Mouse (Mus musculus): ENCODE data around the gene Hnrnpa3.
"Not testable (repeated sequence)": the region's sequence is repeated elsewhere in the genome, so short reads cannot be mapped to it uniquely, and the experiment has no call there.

Hnrnpa3 gene

DNA sequence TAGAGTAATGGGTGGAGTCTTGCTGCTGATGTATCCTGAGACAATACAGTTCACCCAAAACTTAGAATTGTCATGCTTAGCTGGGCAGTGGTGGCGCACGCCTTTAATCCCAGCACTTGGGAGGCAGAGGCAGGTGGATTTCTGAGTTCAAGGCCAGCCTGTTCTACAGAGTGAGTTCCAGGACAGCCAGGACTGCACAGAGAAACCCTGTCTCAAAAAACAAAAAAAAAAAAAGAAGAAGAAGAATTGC is 22.1 kb upstream of the Hnrnpa3 start:
- not testable (repeated sequence) for DNase-seq (ENCODE audit: low spot score in 2 of 2)

DNA sequence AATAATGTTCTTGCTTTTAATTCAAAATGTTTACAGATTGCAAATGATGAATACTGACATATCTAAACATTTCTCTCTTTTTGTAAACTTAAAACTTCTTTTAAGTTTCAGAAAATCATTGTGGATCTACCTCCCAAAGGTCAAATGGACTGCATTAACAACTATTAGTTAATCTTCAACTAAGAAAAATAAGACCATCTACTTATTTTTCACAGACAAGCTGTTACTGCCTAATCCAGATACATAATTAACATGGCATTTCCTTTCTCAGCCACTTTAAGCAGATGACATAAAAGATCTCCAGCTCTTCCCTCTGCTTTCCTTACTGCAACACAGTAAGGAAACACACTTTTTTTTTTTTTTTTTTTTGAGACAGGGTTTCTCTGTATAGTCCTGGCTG is 21.7 kb upstream of the Hnrnpa3 start:
- DNase-seq (ENCODE audit: low spot score in 2 of 2): no peak

DNA sequence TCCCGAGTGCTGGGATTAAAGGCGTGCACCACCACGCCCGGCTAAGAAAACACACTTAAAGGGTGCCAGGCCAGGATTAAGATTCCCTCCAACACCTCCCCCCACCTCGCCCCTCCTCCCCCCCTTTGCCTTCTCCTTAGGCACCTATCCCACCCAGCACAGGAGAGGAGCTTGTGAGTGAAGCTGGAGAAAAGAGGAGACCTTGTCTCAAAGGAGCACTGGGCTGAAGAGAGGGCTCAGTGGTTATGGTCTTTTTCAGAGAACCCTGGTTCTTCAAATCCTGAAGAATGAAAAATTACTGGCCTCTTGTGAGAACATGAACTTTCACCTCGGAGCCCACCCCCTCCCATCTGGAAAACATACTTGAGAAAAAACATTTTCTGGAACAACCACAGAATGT is 21.2 kb upstream of the Hnrnpa3 start:
- not testable (repeated sequence) for DNase-seq (ENCODE audit: low spot score in 2 of 2)

DNA sequence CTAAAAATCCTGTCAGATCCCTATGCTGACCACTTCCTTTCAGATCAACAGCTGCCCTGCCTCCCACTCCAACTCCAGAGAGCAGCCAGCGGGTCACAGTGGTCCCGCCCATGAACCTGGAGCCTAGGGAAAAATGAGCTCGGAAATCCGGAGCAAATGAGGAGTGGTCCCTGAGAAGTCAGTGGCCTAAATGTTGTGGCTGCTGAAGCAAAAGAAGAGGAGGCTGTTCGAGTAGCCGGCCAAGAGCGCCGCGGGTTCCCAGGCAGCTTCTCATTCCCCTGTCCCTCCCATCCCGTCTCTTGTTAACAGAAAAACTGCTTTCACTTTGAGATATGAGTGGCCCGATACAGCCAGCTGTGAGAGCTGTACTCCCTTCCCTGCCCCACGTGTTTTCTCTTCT is 19.5 kb upstream of the Hnrnpa3 start:
- not testable (repeated sequence) for DNase-seq (ENCODE audit: low spot score in 2 of 2)

DNA sequence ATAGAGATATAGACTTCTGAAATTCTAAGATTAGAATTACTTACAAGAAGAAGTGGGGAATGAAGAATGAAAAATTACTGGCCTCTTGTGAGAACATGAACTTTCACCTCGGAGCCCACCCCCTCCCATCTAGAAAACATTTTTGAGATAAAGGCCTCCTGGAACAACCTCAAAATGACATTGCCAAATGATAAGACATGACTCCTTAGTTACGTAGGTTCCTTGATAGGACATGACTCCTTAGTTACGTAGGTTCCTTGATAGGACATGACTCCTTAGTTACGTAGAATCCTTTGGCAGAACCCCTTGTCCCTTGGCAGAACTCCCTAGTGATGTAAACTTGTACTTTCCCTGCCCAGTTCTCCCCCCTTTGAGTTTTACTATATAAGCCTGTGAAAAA is 16.7 kb upstream of the Hnrnpa3 start:
- not testable (repeated sequence) for DNase-seq (ENCODE audit: low spot score in 2 of 2)

DNA sequence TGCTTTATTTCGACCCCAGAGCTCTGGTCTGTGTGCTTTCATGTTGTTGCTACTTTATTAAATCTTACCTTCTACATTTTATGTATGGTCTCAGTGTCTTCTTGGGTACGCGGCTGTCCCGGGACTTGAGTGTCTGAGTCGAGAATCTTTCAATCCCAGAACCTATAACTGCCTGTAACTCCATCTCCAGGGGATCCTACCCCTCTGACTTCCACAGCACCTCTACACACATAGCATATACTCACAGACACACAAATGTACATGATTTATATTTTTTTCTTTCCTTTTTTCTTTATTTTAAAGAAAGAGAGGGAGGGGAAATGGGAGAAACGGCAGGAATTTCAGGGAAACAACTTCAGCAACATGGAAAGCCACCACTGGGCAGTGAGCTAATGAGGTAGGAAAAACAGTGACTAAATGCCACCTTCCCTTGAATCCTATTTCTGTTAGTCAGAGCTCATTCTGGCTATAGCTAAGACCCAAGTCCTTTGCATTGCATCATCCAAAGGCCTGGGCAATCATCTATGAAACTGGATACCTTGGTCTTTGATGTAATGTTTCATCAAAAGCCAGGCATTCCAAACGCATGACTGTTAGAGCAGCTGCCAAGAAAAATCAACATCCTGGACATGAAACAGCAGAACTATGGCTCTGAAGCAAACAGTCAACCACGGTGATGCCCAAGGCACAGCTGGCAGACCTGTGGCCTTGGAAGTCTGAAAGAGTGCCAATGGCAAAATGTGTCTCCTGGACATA is 16.1 kb upstream of the Hnrnpa3 start:
- DNase-seq (ENCODE audit: low spot score in 2 of 2): no peak

DNA sequence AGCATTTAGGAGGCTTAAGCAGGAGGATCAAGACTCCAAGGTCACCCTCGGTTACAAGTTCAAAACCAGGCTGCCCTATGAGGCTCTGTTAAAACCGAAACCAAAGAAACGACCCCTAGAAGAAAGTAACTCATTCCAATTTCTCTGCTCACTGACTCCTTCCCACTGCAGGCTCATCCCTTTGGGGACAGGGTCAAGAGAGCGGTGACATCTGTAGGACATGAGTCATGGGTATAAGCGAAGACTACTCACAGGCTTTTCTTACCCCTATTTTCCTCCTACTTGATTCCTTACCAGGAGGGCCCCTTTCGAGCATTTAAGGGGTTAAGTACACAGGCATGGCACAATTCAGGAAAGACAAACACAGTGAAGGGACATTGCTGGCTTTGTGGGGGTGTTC is 15.1 kb upstream of the Hnrnpa3 start:
- DNase-seq (ENCODE audit: low spot score in 2 of 2): no peak

DNA sequence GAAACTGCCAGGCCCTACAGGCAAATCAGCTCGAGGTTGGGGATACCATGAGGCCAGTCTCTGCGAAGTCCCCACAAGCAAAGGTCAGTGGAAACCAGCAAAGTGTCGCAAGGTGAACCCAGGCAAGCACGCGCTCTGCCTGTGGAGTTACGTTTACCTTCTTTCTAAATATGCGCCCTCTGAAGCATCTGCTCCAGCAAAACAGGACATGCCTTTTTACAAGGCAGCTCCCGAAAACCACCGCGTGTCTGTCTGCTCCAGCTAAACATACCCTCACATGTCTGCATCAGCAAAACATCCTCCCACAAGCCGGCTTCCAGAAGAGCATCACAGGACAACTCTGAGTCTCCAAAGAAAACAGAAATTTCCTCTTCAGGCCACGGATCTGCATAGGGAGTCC is 13.8 kb upstream of the Hnrnpa3 start:
- no peak for DNase-seq (ENCODE audit: low spot score in 2 of 2)

DNA sequence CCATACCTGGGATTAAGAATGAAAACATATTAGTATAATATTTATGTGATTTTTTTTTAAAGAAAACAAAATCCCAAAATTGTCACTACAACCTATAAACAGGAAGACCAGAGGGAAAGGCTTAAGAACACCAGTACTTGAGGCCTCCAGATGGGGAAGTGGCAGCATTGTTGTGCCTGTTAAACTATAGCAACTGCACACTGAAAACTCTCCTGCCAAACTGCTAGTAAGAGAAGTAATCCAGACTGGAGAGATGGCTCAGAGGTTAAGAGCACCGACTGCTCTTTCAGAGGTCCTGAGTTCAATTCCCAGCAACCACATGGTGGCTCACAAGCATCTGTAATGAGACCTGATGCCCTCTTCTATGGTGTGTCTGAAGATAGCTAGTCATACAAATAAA is 8.6 kb upstream of the Hnrnpa3 start:
- DNase-seq (ENCODE audit: low spot score in 2 of 2): no peak

DNA sequence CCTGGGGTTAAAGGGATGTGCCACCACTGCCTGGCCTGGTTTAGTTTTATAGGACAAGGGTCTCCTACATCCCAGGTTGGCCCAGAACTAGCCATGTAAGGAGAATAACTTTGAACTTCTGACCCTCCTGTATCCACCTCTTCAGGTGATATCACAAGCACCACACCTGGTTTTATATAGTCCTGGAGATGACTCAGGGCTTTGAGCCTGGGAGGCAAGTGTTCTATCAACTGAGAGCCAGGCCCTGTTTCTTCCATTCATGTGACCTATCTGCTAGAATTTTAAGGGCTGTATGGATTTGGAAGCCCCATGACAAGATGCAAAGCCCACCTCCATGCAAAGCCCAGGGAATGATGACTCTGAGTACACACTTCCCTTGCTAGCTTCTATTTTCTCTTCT is 5.9 kb upstream of the Hnrnpa3 start:
- DNase-seq (ENCODE audit: low spot score in 2 of 2): no peak

DNA sequence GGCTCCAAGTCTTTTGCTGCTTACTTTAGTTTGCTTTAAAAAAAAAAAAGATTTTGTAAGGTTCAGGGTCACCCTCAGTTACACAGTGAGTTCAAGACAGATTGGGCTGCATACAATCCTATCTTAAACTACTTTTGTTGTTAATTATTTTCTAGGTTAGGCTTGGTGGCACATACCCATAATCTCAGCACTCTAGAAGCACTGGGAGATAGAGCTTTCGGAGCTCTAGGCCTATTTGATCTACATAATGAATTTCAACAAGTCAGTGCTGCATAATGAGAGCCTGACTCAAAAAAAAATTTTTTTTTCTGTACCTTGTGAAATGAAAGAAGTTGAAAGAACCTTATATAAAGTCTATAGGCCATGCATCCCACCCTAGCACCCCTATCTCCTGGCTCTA is 4.4 kb upstream of the Hnrnpa3 start:
- no peak for DNase-seq (ENCODE audit: low spot score in 2 of 2)

DNA sequence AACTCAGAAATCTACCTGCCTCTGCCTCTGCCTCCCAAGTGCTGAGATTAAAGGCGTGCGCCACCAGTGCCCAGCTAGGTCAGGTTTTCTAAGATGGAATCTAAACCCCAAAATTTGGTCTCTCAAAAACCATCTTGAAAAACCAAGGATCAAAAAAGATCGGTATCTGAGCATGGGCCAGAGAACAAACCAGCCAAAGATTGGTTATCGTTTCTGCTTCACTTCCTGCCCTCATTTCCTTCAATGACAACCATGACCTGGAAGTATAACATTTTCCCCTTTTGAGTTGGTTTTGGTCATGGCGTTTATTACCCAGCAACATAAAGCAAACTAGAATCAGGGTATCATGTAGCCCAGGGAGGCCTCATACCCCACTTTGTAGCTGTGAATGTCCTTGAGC is 2.1 kb upstream of the Hnrnpa3 start:
- no peak for DNase-seq (ENCODE audit: low spot score in 2 of 2)

DNA sequence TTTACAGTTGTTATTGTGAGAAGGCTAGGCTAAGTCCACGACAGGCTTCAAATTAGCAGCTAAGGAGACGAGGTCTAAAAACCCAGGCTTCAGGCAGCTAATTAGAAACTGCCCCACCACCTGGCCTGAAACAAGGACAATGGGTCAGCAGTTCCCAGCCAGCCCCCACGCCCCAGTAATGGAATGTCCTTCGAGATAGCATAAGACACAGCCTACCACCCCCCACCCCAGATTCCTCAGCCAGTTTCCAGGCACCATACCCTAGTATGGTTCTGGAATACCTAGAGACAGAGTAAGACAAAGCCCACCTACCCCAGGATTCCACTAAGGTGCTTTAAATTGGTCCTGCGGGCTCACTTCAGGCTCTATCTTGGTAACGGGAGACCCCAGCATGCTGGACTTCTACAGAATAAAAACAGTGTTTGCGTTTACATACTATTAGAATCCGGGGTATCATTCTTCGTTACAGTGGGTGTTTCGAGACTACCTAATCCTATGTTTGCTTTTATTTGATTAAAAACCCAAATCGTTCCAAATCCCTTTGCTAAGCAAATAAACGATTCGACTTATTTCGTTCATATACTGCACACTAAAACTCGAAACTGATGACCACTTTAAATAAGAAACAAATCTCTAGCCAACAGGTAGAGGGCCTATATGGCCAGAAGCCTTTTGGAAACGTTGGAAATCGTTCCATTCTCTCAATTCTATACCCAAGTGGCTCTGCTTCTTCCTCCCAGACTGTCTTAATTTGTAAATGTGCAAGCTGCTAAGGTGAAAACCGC is 962 bp upstream of the Hnrnpa3 start:
- DNase-seq (ENCODE audit: low spot score in 2 of 2): no peak

DNA sequence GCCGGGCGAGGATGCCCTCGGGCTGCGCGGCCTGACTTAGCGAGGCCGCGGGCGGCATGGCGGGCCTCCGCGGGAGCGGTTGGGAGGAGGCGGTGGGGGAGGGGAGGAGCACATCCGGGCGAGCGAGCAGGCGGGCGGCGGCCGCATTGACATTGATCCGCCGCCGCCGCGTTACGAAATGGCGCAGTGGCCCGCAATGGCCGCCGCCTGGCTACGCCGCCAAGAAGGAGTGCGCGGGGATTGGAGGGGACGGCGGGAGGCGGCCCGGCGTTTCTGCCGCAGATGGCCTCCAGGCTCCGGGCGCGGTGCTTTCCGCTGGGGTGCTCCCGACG is 534 bp downstream of the Hnrnpa3 start:
- peak; percentile 89 to 91 for DNase-seq (ENCODE audit: low spot score in 2 of 2)

DNA sequence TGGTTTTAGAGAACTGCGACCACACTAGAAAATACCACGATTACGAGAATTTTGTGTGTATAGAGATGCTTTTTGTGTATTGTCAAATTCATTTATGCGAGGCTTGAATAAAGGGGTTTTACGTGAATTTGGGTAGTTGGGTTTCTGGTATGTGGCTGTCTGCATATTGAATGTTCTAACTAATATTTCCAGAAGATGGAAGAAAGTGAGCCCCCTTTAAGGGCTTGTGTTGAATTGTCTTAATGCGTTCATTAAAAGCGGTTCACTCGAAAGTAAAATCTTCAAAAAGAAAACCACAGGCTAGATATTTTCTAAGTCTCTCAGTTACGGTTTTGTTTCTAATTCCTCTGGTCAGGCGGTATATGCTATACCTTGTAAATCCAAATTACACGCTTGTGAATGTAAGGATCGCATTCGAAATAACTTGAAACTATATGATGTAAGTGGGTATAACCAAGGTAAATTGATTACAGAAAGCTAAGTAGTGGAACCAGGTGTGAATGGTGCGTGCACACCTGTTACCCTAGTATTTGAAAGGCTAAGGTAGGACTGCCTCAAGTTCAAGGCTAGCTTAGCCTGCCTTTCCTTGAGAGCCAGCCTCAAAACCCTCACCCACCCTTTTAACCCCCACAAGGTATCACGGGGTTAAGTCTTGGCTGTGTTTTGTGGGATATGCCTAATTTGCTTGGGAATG is 1.3 kb downstream of the Hnrnpa3 start:
- no peak for DNase-seq (ENCODE audit: low spot score in 2 of 2)

DNA sequence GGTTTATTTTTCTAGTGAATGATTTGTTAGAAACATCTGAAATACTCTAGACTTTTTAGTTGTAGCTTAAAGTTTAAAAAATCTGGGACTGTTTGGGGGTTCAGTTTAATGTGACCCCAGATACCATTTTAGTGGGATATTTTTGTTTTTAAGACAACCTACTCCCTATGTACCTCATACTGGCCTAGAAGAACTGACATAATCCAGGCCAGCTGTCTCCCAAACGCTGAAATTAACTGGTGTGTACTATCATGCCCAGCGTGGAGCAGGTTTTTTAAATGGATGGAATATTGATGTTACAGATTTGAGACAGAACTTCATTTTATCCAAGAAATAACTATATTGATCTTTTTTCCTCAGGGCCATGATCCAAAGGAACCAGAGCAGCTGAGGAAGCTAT is 2.0 kb downstream of the Hnrnpa3 start:
- DNase-seq (ENCODE audit: low spot score in 2 of 2): no peak

DNA sequence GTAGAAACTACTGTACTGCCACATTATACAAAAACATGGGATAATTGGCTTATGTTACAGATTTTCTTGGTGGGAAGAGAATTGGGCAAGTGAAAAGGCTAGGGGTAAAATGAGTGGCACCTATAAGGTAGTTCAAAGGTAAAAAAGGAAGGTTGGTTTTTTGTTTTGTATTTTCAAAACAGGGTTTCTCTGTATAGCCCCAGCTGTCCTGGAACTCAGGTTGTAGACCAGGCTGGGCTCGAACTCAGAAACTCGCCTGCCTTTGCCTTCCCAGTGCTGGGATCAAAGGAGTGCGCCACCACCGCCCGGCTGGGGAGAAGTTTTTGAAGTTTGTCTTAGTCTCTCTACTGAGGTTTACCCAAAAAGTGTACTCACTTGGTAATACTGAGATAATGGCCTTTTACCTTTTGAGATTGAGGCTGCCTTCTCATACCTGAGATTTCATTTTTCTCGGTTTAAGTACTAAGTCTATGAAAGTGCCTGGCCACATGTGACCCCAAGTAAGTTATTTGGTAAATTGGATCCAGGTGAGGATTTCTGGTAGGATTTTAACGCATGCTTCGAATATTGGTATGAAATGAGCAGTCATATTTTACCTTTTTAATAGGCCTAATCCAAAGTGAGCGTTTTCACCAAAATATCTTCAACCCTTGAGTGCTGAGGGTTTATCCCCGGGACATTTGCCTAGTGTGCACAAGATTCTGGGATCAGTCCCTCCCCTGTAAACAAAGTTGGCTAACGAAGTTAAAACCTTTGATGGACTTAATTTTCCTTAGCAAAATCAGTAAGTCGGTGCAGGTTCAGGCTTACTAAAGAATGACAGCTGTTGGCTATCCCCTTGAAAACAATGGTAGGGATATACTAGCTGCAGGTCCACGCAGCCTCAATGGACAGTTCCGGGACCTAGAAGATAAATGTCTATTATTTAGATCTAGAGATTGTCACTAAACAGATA is 10.7 kb downstream of the Hnrnpa3 start:
- DNase-seq (ENCODE audit: low spot score in 2 of 2): no peak

DNA sequence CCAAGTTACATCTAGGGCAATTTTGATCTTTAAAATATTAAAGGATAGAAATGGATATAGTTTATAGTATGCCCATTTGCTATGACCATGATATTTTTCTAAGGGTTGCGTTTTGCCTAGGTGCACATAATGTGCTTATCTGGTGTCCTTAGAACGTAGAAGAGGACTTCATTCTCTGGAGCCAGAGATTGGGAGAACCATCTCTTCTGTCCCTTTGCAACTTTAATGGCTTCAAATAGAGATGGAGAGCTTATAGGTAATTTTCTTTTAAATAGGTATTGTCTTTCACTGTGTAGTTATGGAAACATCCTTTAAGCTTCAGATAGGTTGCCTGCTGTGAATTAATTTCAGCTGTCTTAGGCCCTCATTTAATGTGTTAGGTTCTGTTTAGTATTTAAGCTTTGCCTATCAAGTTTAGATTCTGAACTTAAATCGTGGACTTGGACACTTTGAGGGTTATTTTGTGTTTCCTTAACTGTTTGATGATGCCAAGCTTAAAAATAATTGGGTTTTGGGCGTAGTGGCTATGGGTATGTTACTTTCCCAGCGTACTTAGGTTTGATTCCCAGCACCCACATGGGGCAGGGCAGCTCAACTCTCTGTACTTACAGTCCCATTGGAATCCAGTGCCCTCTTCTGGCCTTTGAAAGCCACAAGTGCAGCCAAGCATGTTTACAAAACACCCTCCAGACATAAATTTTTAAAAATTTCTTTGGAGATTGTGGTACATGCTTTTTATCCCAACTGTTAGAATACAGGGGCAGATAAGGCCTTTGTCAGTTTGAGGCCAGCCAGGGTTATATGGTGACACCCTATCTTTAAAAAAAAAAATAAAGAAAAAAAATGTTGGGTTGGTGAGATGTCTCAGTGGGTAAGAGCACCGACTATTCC is 11.6 kb downstream of the Hnrnpa3 start:
- DNase-seq (ENCODE audit: low spot score in 2 of 2): no peak

DNA sequence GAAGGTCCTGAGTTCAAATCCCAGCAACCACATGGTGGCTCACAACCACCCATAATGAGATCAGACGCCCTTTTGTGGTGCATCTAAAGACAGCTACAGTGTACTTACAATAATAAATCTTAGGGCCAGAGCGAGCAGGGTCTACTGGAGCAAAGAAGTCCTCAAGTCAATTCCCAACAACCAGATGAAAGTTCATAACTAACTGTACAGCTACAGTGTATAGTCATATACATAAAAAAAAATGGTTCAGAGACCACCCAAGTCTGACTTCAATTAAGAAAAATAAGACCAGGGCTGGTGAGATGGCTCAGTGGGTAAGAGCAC is 12.2 kb downstream of the Hnrnpa3 start:
- DNase-seq (ENCODE audit: low spot score in 2 of 2): no peak

DNA sequence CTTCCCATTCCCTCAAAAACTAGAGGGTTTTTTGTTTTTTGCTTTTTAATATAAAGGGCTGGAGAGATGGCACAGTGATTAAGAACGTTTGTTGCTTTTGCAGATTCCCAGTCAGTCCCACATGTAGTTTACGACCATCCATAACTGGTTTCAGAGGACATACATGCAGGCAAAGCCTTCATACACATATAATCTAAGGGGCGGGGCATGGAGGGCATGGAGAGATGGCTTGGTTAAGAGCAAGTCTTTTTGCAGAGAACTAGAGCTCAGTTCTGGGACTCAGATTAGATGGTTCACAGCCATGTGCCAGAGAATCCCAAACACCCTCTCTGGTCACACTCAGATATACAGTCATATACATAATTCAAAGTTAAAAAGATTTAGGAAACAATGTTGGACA is 13.5 kb downstream of the Hnrnpa3 start:
- no peak for DNase-seq (ENCODE audit: low spot score in 2 of 2)

DNA sequence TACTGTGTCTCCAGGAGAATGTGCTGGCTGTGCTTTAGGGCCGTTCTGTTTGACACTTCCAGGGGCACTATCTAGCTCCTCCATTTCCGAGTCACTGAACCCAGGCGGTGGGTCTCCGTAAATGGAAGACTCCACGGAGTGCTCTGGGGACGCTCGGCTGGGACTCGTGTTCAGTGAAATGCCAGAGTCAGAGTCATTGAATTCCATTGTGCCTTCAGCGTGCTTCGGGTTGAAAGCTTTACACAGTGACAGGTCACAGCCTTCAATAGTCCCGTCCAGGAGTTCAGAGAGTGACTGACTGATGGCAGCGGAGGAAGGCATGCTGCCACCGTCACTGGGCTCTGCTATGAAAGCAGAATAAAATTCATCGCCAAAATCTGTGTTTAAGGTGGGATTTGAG is 17.5 kb downstream of the Hnrnpa3 start:
- no peak for DNase-seq (ENCODE audit: low spot score in 2 of 2)
